Mouse (Mus musculus) embryonic facial prominence, embryonic 10.5 days (tissue): Measurements from ENCODE around the gene Tph2. TPM values are rescaled to one million over a fixed set of nuclear protein-coding genes. Genes with fewer than 3 reads are reported as not detected.
A peak's percentile ranks its signal among the peaks of the same experiment; 100 is the strongest.

Experiments used
- DNase-seq: peaks from one replicate; pipeline ENCODE4 v3.0.0-alpha.2; 2017; ENCODE audit warnings: low spot score
- H3K27ac ChIP-seq: fragments of 300-500 bp; sonication (generic); replicated peaks from 2 replicates; pipeline ENCODE4 v1.5.1; 2016; ENCODE audit warnings: mild to moderate bottlenecking
- H3K27me3 ChIP-seq: fragments of 300-500 bp; sonication (generic); replicated peaks from 2 replicates; pipeline ENCODE4 v1.6.1; 2016; ENCODE audit warnings: low read depth, mild to moderate bottlenecking; ENCODE audit not compliant: poor library complexity, severe bottlenecking
- H3K36me3 ChIP-seq: fragments of 300-500 bp; sonication (generic); replicated peaks from 2 replicates; pipeline ENCODE4 v1.6.1; 2016; ENCODE audit warnings: mild to moderate bottlenecking, moderate library complexity
- H3K4me1 ChIP-seq: fragments of 300-500 bp; sonication (generic); 2 replicates; pipeline ENCODE4 v1.6.1; 2016
- H3K4me3 ChIP-seq: fragments of 300-500 bp; sonication (generic); 2 replicates; pipeline ENCODE4 v1.5.1; 2016; ENCODE audit warnings: mild to moderate bottlenecking, moderate library complexity
- H3K9me3 ChIP-seq: fragments of 300-500 bp; sonication (generic); 2 replicates; pipeline ENCODE4 v1.6.1; 2016; ENCODE audit warnings: mild to moderate bottlenecking
- WGBS: fragments of 180-500 bp; shearing (Covaris S2); methylation state at CpG from one replicate; pipeline ENCODE4 v1.1.7; 2016; 5-methylcytosine and 5-hydroxymethylcytosine counted together
- polyA plus RNA-seq: library from polyadenylated mRNA; unstranded; fragments of >200 nt; fragmentation: Nextera tagmentation; extraction: Ambion mirVana; gene quantifications from 2 replicates; pipeline ENCODE4 v1.2.1, GENCODE M21; 2016

Tph2 gene
- polyA plus RNA-seq, 1 experiment from 2014 or later, result 0.16 TPM

DNA sequence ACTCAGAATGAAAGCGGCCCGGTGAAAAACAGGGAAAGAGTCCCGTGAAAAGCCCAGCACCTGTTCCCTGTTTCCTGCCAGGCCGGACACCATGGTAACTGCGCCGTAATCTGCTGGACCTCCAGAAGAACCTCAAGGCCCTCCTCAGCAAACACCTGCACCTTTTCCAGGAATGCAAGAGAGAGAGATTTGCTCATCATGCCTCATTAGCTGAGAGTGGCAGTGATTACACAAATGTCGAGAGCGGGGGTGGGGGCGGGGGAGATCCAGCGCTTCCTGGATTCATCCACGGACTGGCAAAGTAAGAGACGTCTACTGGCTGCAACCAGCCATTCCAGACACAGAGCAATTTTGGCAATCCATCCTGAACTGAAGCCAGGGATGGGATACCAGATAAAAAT, 9.2 kb downstream of the Tph2 start:
- WGBS, result 53% methylated on average over 12 of the region's 12 CpGs
- Histone ChIP-seq H3K4me1 (no peaks in the 10 kb centered on the region), H3K27me3 (no peaks in the 10 kb centered on the region), H3K9me3 (no peaks in the 10 kb centered on the region), H3K27ac (no peak overlapping the region), H3K36me3 (no peaks in the 10 kb centered on the region), H3K4me3 (no peak overlapping the region)
- no peak for DNase-seq

DNA sequence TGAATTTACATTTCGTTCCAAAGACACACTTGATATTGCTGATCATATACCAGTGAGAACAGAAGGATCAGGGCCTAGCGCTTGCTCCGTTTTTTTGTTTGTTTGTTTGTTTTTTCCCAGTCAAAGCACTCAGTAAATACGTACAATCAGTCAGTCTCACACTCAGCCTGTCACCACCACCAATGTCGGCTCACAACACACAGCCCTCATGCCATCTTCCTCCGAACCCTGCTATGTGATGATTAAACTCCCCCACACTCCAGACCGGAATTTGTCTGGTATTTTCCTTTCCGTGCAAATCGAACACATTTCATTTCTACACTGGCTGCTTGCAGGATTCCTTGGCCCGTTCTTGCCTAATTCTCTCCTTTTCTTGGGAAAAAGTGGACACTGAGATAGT, 11.5 kb downstream of the Tph2 start:
- no peak overlapping the region for H3K4me3 ChIP-seq
- no peak for DNase-seq
- H3K27me3 ChIP-seq, result no peaks in the 10 kb centered on the region
- no peaks in the 10 kb centered on the region for H3K9me3 ChIP-seq
- peaks cover 6% of the 10 kb centered on the region for H3K4me1 ChIP-seq
- H3K27ac ChIP-seq, result no peak overlapping the region
- 78% methylated on average over 10 of the region's 10 CpGs for WGBS
- H3K36me3 ChIP-seq, result no peaks in the 10 kb centered on the region

GRCm38 (mm10) chr10:115171351-115171818, 13.4 kb downstream of the Tph2 start:
- DNase-seq, result no peak

GRCm38 (mm10) chr10:115170496-115171350, 14.1 kb downstream of the Tph2 start:
- H3K27me3 ChIP-seq, result no peaks in the 10 kb centered on the region
- H3K36me3 ChIP-seq, result no peaks in the 10 kb centered on the region
- no peak overlapping the region for H3K4me3 ChIP-seq
- WGBS, result 91% methylated on average over 7 of the region's 7 CpGs
- no peaks in the 10 kb centered on the region for H3K9me3 ChIP-seq
- H3K4me1 ChIP-seq, result peaks cover 6% of the 10 kb centered on the region
- H3K27ac ChIP-seq, result no peak overlapping the region
- no peak for DNase-seq

More at GRCm38 (mm10) chr10:115171351-115171818, 13.4 kb downstream of the Tph2 start:
- H3K4me3 ChIP-seq, result no peak overlapping the region
- H3K4me1 ChIP-seq, result peaks cover 6% of the 10 kb centered on the region
- no peak overlapping the region for H3K27ac ChIP-seq
- no peaks in the 10 kb centered on the region for H3K36me3 ChIP-seq
- H3K9me3 ChIP-seq, result no peaks in the 10 kb centered on the region
- 78% methylated on average over 8 of the region's 8 CpGs for WGBS
- H3K27me3 ChIP-seq, result no peaks in the 10 kb centered on the region

GRCm38 (mm10) chr10:115169410-115169809, 15.4 kb downstream of the Tph2 start:
- no peak for DNase-seq
- Histone ChIP-seq H3K4me3 (no peak overlapping the region), H3K27ac (no peak overlapping the region), H3K27me3 (no peaks in the 10 kb centered on the region), H3K4me1 (peaks cover 6% of the 10 kb centered on the region), H3K36me3 (no peaks in the 10 kb centered on the region), H3K9me3 (no peaks in the 10 kb centered on the region)
- 35% methylated on average over 9 of the region's 9 CpGs for WGBS

DNA sequence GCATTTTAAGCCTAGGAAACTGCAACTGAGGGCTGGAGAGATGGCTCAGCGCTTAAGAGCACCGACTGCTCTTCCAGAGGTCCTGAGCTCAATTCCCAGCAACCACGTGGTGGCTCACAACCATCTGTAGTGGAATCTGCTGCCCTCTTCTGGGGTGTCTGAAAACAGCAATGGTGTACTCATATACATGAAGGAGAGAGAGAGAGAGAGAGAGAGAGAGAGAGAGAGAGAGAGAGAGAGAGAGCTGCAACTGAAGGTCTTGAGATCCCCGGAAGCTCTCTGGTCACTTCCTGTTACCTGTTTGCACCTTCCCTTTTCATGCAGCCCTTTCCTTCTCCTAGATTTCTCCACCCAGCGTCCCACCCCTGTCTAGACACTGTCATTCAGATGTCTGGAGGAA, 24.5 kb downstream of the Tph2 start:
- no peak overlapping the region for H3K27ac ChIP-seq
- 68% methylated on average over 5 of the region's 5 CpGs for WGBS
- no peak overlapping the region for H3K4me3 ChIP-seq
- 0 out of 2 replicates have a peak, but pooled peaks cover 2% of the 10 kb centered on the region for H3K4me1 ChIP-seq
- H3K36me3 ChIP-seq, result no peaks in the 10 kb centered on the region
- no peaks in the 10 kb centered on the region for H3K9me3 ChIP-seq
- no peak for DNase-seq
- no peaks in the 10 kb centered on the region for H3K27me3 ChIP-seq

DNA sequence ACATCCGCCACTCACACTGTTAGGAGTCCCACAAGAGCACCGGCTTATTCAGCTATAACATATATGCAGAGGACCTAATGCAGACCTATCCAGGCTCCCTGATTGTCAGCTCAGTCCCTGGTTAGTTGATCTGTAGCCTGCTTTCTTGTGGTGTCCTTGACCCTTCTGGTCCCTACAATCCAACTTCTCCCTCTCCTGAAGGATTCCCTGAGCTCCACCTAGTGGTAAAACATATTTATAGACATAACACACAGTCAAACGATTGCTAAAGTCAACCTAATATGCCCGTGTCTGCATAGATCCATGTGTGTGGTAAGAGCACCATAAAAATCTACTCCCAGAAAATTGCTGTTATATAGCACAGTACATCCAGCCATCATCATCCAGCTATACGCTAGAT, 37.5 kb downstream of the Tph2 start:
- DNase-seq, result no peak

DNA sequence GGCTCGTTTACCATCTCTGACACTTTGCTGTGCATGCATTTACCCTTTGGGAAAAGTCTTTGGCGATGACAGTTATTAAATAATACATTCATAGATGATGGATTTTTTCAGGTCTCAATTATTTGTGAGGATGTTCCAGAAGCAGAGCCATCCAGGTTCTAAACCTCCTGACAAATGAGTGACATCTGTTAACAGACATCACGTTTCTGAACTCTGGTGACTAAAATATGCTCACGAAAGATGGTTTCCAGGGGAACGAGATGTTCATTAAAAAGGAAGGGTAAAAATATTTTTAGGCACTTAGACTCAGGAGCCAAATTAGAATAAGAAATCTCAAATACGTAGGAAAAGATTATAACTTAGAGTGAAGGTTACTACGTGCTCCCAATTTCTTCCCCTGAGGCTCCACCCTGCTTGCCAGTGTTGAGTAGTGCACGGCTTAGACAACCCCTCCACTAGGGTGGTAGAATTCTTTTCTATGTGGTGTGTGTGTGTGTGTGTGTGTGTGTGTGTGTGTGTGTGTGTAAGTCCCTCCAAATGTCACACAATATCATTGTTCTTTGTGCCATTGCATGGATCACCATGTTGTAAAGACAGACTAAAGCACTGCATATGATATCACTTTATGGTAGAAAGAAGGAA, 38.4 kb downstream of the Tph2 start:
- Histone ChIP-seq H3K36me3 (no peaks in the 10 kb centered on the region), H3K27ac (no peak overlapping the region), H3K4me3 (no peak overlapping the region), H3K4me1 (no peaks in the 10 kb centered on the region), H3K9me3 (no peaks in the 10 kb centered on the region), H3K27me3 (no peaks in the 10 kb centered on the region)
- no peak for DNase-seq
- 87% methylated on average over 8 of the region's 8 CpGs for WGBS

More for the DNA sequence above, 37.5 kb downstream of the Tph2 start:
- Histone ChIP-seq H3K27me3 (no peaks in the 10 kb centered on the region), H3K36me3 (no peaks in the 10 kb centered on the region), H3K4me1 (no peaks in the 10 kb centered on the region), H3K27ac (no peak overlapping the region), H3K9me3 (no peaks in the 10 kb centered on the region), H3K4me3 (no peak overlapping the region)
- WGBS, result 72% methylated on average over 5 of the region's 5 CpGs

GRCm38 (mm10) chr10:115144542-115144941, 40.3 kb downstream of the Tph2 start:
- H3K27ac ChIP-seq, result no peak overlapping the region
- no peaks in the 10 kb centered on the region for H3K36me3 ChIP-seq
- no peaks in the 10 kb centered on the region for H3K27me3 ChIP-seq
- H3K9me3 ChIP-seq, result no peaks in the 10 kb centered on the region
- H3K4me1 ChIP-seq, result no peaks in the 10 kb centered on the region
- no peak for DNase-seq
- no peak overlapping the region for H3K4me3 ChIP-seq
- 32% methylated on average over 5 of the region's 5 CpGs for WGBS

DNA sequence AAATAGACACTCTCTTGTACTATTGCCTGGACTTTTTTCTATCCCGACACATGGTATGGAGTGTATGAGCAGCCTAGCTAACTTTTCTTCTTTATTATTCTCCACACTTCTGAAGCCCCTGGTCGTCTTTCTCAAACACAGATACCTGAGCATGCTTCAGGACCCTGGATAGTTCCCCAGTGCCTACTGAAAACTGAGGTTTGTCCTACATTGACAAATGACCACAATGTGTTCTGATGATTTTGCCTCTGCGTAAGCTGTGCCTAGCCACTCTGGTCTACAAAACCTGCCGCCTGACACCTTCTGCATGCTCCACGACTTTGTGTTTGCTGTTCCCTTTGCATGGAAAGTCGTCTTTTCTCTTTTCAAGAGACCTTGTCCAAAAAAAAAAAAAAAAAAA, 41.2 kb downstream of the Tph2 start:
- 53% methylated on average over 6 of the region's 6 CpGs for WGBS
- Histone ChIP-seq H3K4me1 (no peaks in the 10 kb centered on the region), H3K4me3 (no peak overlapping the region), H3K9me3 (no peaks in the 10 kb centered on the region), H3K27ac (no peak overlapping the region), H3K36me3 (no peaks in the 10 kb centered on the region), H3K27me3 (no peaks in the 10 kb centered on the region)
- DNase-seq, result peak; percentile 56

GRCm38 (mm10) chr10:115137016-115137415, 47.8 kb downstream of the Tph2 start:
- no peaks in the 10 kb centered on the region for H3K27me3 ChIP-seq
- H3K27ac ChIP-seq, result no peak overlapping the region
- H3K4me3 ChIP-seq, result no peak overlapping the region
- WGBS, result 78% methylated on average over 7 of the region's 7 CpGs
- no peak for DNase-seq
- no peaks in the 10 kb centered on the region for H3K9me3 ChIP-seq
- H3K36me3 ChIP-seq, result no peaks in the 10 kb centered on the region
- H3K4me1 ChIP-seq, result no peaks in the 10 kb centered on the region

DNA sequence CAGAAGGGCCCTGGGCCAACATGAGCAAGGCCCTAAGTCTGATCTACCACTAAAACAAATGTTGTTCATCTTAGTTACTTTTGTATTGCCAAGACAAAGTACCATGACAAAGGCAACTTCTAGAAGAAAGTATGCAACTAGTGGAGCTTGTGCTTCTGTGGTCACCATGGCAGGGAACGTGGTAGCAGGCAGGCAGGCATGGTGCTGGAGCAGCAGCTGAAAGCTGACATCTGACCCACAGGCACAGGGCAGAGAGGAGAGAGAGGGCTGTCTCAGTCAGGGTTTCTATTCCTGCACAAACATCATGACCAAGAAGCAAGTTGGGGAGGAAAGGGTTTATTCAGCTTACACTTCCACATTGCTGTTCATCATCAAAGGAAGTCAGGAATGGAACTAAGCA, 56.9 kb downstream of the Tph2 start:
- Histone ChIP-seq H3K4me1 (peaks cover 14% of the 10 kb centered on the region), H3K27me3 (no peaks in the 10 kb centered on the region)
- 55% methylated on average over 1 of the region's 1 CpGs for WGBS

GRCm38 (mm10) chr10:115125550-115125949, 59.3 kb downstream of the Tph2 start:
- WGBS, result 35% methylated on average over 5 of the region's 5 CpGs
- Histone ChIP-seq H3K9me3 (no peaks in the 10 kb centered on the region), H3K36me3 (no peaks in the 10 kb centered on the region), H3K4me1 (peaks cover 14% of the 10 kb centered on the region), H3K27ac (no peak overlapping the region), H3K27me3 (no peaks in the 10 kb centered on the region), H3K4me3 (no peak overlapping the region)
- no peak for DNase-seq

More for the DNA sequence above, 56.9 kb downstream of the Tph2 start:
- no peak for DNase-seq
- Histone ChIP-seq H3K36me3 (no peaks in the 10 kb centered on the region), H3K9me3 (no peaks in the 10 kb centered on the region), H3K27ac (no peak overlapping the region), H3K4me3 (no peak overlapping the region)
